Mouse (Mus musculus) midbrain, embryonic 13.5 days (tissue): ENCODE results near the gene Cd44. TPM values are rescaled to one million over a fixed set of nuclear protein-coding genes. Genes with fewer than 3 reads are reported as not detected.

Source experiments
- ATAC-seq: fragments of 200-750 bp; cut with Nextera tagmentation; 2 replicates; pipeline ENCODE4 v1.8.0; 2017; ENCODE audit warnings: mild to moderate bottlenecking, moderate TSS enrichment, moderate library complexity
- H3K27ac ChIP-seq: fragments of 300-500 bp; sonication (generic); 2 replicates; pipeline ENCODE4 v1.5.1; 2015; ENCODE audit warnings: inconsistent platforms, mild to moderate bottlenecking, moderate library complexity
- H3K27me3 ChIP-seq: fragments of 300-500 bp; sonication (generic); 2 replicates; pipeline ENCODE4 v1.6.1; 2015; ENCODE audit warnings: mild to moderate bottlenecking, inconsistent platforms
- H3K36me3 ChIP-seq: fragments of 300-500 bp; sonication (generic); 2 replicates; pipeline ENCODE4 v1.6.1; 2015; ENCODE audit warnings: mild to moderate bottlenecking, inconsistent platforms
- H3K4me1 ChIP-seq: fragments of 300-500 bp; sonication (generic); replicated peaks from 2 replicates; pipeline ENCODE4 v1.6.1; 2015; ENCODE audit warnings: inconsistent platforms
- H3K4me2 ChIP-seq: fragments of 300-500 bp; sonication (generic); replicated peaks from 2 replicates; pipeline ENCODE4 v1.6.1; 2015; ENCODE audit warnings: moderate library complexity, mild to moderate bottlenecking, inconsistent platforms
- H3K4me3 ChIP-seq: fragments of 300-500 bp; sonication (generic); replicated peaks from 2 replicates; pipeline ENCODE4 v1.5.1; 2015; ENCODE audit warnings: mild to moderate bottlenecking, inconsistent platforms
- H3K9ac ChIP-seq: fragments of 300-500 bp; sonication (generic); replicated peaks from 2 replicates; pipeline ENCODE4 v1.6.1; 2015; ENCODE audit warnings: mild to moderate bottlenecking, inconsistent platforms
- H3K9me3 ChIP-seq: fragments of 300-500 bp; sonication (generic); 2 replicates; pipeline ENCODE4 v1.6.1; 2016; ENCODE audit warnings: mild to moderate bottlenecking, inconsistent platforms
- WGBS: fragments of 180-500 bp; shearing (Covaris S2); methylation state at CpG from one replicate; pipeline ENCODE4 v1.1.7; 2015; 5-methylcytosine and 5-hydroxymethylcytosine counted together
- polyA plus RNA-seq: library from polyadenylated mRNA; unstranded; fragments of >200 nt; fragmentation: Nextera tagmentation; extraction: Ambion mirVana; gene quantifications from 2 replicates; pipeline ENCODE4 v1.2.1, GENCODE M21; 2015

The Cd44 gene
- polyA plus RNA-seq, 1 experiment from 2014 or later, result 1.5 TPM

- Histone ChIP-seq H3K4me1 (no peaks in the 10 kb centered on the region), H3K9ac (no peak overlapping the region), H3K27me3 (no peaks in the 10 kb centered on the region), H3K9me3 (no peaks in the 10 kb centered on the region), H3K4me2 (no peak overlapping the region), H3K27ac (no peak overlapping the region), H3K36me3 (peaks cover 59% of the 10 kb centered on the region), H3K4me3 (no peak overlapping the region)
- 97% methylated on average over 1 of the region's 1 CpGs for WGBS
- ATAC-seq, result no peak
Measured at GRCm38 (mm10) chr2:102771304-102771703, 130.2 kb downstream of the Cd44 start.

- Histone ChIP-seq H3K9me3 (no peaks in the 10 kb centered on the region), H3K4me1 (no peaks in the 10 kb centered on the region), H3K9ac (no peak overlapping the region), H3K27ac (no peak overlapping the region), H3K36me3 (peaks cover 63% of the 10 kb centered on the region), H3K27me3 (no peaks in the 10 kb centered on the region), H3K4me2 (no peak overlapping the region), H3K4me3 (no peak overlapping the region)
- no peak for ATAC-seq
- 89% methylated on average over 3 of the region's 3 CpGs for WGBS
Measured at GRCm38 (mm10) chr2:102768267-102768666, 133.2 kb downstream of the Cd44 start.

- no peak overlapping the region for H3K27ac ChIP-seq
- H3K4me1 ChIP-seq, result no peaks in the 10 kb centered on the region
- H3K4me2 ChIP-seq, result no peak overlapping the region
- no peaks in the 10 kb centered on the region for H3K27me3 ChIP-seq
- no peak overlapping the region for H3K9ac ChIP-seq
- no peak overlapping the region for H3K4me3 ChIP-seq
- peaks cover 73% of the 10 kb centered on the region for H3K36me3 ChIP-seq
- H3K9me3 ChIP-seq, result no peaks in the 10 kb centered on the region
- ATAC-seq, result no peak
- WGBS, result 87% methylated on average over 8 of the region's 8 CpGs
Measured at GRCm38 (mm10) chr2:102764602-102765374, 136.7 kb downstream of the Cd44 start.

- H3K4me2 ChIP-seq, result no peak overlapping the region
- H3K27ac ChIP-seq, result no peak overlapping the region
- no peaks in the 10 kb centered on the region for H3K9me3 ChIP-seq
- ATAC-seq, result no peak
- H3K4me1 ChIP-seq, result no peaks in the 10 kb centered on the region
- H3K4me3 ChIP-seq, result no peak overlapping the region
- 78% methylated on average over 2 of the region's 2 CpGs for WGBS
- H3K36me3 ChIP-seq, result peaks cover 65% of the 10 kb centered on the region
- H3K9ac ChIP-seq, result no peak overlapping the region
- H3K27me3 ChIP-seq, result no peaks in the 10 kb centered on the region
Measured at GRCm38 (mm10) chr2:102763991-102764390, 137.5 kb downstream of the Cd44 start.

- no peak for ATAC-seq
- Histone ChIP-seq H3K4me1 (no peaks in the 10 kb centered on the region), H3K36me3 (peaks cover 58% of the 10 kb centered on the region), H3K9me3 (no peaks in the 10 kb centered on the region), H3K4me3 (no peak overlapping the region), H3K4me2 (no peak overlapping the region), H3K27me3 (no peaks in the 10 kb centered on the region), H3K9ac (no peak overlapping the region), H3K27ac (no peak overlapping the region)
- 91% methylated on average over 3 of the region's 3 CpGs for WGBS
Measured at GRCm38 (mm10) chr2:102763176-102763575, 138.3 kb downstream of the Cd44 start.

Other genes starting within 250 kb of the Cd44 start
- gene Slc1a2, start 243.0 kb downstream of the Cd44 start, polyA plus RNA-seq, result 20.5 and 26.1 TPM in 2 replicates
- gene Pdhx, start 171.8 kb upstream of the Cd44 start, polyA plus RNA-seq, result 61.7 and 65.7 TPM in 2 replicates
- 45.2 and 48.3 TPM in 2 replicates for gene Apip, start 172.0 kb upstream of the Cd44 start, polyA plus RNA-seq